Mouse (Mus musculus) lung, adult 18-20 months (tissue): ENCODE data around the gene A830018L16Rik.
A peak's percentile ranks its signal among the peaks of the same experiment; 100 is the strongest.
"Not testable (repeated sequence)": the region's sequence is repeated elsewhere in the genome, so short reads cannot be mapped to it uniquely, and the experiment has no call there.

Experiments
- DNase-seq, 2 experiments: peaks; one replicate each; pipeline ENCODE4 v3.0.0; 2022; ENCODE audit warnings: mixed read lengths in 2 of 2

The A830018L16Rik gene

DNA sequence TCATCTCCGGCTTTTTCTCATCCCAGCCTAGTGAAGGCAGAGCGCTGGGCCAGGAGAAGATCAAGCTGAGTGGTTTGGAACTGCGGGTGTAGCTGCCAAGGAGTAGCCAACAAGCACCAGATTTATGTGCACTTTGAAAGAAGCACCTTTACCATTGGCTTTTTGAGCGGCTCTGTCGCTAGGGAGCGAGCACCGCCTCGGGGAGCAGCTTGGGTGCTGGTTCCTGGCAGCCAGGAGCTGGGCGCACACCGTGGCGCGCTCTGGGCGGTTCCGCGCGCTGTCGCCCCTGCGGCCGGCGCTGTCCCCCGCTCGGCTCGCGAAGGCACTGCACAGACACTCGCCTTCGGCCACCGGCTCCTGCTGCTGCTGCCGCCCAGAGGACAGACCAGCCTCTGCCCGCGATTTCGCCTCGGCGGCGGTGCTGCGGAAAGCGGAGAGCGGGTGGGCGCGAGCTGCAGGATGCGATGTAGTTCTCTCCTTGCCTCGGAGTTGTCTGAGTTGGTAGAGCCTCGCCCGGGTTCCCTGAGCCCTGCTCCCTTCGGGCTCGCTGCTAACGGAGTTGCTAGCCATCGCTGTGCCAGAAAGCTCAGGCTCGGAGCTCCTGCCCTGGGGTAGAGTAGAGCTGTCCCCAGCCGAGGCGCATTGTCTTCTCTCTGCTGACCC is at the start of gene A830018L16Rik:
Gene A830018L16Rik (plus strand): TSS at position 212 of the 663 bp plus-strand sequence.
- peak; percentile 7 to 42 for DNase-seq

DNA sequence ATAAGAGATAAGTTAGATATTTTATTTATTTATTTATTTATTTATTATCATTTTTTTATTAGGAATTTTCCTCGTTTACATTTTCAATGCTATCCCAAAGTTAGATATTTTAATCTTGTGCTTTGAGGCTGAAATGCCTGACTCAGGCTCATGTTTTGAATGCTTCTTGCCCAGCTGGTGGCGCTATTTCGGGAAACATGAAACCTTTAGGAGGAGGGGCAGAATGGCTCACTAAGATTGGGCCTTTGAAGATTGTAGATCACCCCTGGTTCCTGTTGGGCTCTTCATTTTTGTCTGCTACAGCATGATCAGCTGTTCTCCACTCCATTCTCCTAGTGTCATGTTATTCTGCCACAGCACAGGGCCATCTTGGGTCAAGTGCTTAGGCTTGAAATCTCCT is 28.1 kb upstream of the A830018L16Rik start:
- DNase-seq = no peak

DNA sequence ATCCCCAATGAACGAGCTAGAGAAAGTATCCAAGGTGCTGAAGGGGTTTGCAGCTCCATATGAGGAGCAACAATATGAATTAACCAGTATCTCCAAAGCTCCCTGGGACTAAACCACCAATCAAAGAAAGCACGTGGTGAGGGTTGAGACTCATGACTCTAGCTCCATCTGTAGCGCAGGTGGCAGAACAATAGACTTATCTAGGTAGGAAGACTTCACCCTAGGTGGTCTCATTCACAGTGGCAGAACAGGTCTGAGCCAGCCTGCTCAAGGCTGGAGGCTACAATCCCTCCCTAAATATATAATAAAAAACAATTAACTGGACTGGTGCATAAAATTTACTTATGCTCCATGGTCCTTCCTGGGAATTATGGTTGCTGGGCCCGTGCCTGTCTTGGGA is 18.5 kb upstream of the A830018L16Rik start:
- no peak for DNase-seq

DNA sequence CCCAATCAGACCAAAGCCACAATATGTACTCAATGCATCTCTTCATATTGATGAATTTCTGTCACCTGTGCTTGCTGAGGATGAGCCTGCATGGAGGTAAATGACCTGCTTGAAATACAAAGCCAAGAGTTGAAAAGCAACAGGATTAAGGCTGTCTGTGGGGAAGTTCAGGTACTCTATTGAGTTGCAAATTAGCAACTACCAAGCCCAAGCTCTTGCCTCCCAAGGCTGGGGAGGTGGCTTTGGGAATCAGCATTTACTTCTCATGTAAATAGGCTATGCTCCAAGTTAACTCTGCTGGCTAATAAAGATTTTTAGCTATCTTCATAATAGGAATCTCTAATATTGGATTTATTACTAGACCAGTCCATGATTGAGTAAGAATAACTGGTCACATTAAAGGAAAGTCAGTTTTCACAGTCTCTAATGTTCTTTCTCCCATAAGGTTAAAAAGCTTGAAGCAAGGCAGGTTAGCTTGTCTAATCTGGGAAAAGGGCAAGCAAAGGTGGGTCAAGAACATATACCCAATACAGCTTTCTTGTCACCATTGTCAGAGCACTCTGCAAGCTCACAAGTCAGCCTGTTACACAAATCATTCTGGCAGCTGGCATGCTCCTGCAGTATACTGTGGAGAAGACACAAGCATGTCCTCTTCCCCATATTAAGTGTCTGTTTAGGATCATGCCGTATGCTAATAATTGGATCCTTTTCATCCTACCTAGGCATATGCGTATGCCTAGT is 17.7 kb upstream of the A830018L16Rik start:
- DNase-seq = no peak

DNA sequence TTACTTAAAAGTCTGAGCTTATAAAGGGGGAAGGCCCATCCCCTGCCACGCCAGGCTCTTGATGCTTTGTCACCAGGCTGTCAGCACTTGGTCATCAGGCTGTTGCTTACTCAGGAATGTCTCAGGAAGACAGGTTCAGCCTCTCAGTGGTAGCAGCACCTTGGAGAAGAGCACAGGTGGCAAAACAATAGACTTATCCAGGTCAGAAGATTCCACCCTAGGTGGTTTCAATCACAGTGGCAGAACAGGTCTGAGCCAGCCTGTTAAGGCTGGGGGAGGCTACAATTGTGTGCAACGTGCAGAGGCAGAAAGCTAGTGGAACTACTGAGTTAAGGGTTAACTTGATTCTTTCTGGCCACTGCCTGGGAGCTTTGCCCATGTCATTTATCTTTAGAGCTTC is 12.7 kb upstream of the A830018L16Rik start:
- DNase-seq = no peak

DNA sequence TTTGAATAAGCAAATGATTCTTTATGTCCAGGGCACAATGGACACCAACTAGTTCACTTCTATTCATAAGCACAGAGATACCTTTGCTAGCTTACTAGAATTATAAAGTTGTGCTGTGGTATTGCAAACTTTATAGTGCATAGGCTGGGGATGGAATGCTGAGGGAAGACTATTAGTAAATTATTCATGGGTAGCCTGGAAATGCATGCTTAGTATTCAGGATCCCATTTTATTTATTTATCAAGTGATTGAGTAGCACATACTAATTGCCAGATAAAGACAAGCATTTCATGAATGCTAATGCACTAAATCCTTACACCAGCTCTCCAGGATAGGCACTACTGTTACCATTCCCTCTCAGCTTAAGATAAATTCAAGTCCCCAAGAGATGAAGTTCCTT is 8.4 kb upstream of the A830018L16Rik start:
- no peak for DNase-seq

DNA sequence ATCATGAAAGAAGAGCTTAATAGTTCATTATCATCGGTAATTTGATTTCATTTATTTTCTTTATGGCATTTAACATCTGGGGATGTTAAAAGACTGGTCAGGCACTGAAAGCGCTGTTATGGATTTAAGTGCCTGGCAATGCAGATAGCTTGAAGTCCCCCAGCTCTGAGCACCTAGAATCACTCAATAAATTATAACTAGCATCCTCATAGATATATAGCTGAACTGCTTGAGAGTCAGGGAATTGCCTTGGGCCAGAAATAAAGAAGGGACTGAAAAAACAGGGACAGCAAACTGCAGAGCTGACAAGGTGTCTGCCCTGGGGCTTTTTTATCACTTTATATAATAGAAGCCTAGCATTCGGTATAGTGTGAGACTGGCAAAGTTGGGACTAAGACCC is 7.9 kb upstream of the A830018L16Rik start:
- DNase-seq = no peak

DNA sequence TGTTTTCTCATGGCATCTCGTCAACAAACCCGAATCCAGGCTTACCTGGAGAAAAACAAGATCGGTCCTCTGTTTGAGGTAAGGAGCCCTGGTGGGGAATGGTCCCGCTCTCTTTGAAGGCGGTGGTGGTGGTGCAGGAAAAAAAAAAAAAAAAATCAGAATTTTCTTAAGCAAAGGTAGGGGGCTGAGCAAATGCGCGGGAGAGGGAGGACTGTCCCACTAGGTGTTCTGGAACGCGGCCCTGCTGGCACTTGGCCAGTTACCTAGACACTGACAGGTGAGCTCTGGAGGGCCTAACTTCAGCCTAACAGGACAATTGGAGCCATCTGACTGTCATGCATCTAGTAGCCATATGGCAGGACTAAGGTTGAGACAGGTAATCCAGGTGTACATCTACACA is 655 bp downstream of the A830018L16Rik start:
- no peak for DNase-seq

DNA sequence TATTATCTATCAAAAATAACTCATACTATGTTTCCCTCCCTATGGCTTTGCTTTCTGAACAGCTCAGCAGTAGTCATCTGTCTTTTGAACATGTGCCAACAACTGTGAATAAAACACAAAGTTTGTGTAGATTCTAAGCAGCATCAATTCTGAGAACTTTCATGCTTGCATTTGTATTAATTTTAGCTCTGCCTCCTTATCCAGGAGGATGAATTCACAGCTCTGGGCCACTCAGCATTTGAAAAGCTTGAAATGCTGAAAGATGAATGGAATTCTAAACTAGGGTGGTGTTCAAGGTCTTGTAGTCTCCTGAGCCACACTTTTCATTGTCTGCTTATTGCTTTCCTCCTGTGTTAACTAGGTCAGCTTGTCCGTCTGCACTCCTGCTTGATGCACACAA is 13.4 kb downstream of the A830018L16Rik start:
- DNase-seq = no peak

DNA sequence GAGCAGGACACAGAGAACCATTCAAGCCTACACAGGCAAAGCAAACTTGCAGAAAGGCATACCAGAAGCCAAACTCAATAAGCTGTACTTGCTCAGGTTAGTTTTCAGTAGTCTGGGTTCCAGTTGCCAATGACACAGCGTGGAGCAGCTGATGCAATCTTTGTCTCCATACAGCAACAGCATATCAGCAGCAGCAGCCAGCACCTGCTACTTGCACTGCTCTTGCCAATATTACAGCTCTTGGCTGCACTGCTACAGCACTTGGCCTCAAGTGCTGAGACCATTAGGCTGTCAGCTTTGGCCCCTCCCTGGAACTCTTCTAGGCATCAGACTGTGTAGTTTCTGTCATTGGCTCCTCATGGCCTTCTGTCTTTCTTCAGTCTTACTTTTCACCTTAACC is 44.4 kb downstream of the A830018L16Rik start:
- DNase-seq = peak; percentile 5 to 32

DNA sequence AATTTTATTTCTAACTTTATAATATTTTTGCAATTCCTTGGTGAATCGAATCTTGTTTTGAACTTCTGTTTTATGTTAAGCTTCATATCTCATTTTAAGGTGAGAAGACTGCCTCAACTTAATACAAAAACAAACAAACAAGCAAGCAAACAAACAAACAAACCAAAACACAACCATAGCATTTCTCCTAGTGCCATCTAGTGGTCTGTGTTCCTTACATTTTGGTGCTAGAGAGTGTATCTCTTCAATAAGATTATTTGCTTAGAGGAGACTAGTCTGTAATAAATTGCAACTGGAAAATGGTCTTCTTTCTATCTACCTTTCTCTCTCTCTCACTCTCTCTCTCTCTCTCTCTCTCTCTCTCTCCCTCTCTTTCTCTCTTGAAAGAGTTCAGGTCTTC is 52.4 kb downstream of the A830018L16Rik start:
- DNase-seq = no peak

DNA sequence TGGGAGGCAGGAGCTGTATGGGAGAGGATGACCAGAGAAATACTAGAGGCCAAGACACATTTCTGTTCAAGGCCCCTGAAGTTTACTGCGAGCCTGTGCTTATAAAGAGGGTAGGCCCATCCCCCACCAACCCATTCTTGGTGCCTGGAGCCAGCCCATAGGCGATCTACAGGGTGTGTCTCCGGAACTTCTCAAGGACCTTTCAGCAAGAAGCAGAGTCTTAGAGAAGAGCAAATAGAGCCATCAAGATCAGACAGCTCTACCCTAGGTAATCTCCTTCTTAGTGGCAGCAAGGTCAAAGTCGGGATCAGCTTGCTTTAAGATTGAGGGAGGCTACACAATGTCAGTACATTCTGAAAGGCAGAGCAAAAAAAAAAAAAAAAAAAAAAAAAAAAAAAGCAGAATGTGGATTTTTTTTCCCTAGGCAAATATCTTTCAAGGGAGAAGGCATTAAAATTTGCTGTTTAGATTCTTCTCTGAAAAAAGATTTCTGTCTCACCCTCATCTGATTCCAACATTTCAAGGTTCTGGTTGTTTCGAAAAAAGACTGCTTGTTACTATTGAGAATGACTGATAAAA is 53.2 kb downstream of the A830018L16Rik start:
- no peak for DNase-seq

DNA sequence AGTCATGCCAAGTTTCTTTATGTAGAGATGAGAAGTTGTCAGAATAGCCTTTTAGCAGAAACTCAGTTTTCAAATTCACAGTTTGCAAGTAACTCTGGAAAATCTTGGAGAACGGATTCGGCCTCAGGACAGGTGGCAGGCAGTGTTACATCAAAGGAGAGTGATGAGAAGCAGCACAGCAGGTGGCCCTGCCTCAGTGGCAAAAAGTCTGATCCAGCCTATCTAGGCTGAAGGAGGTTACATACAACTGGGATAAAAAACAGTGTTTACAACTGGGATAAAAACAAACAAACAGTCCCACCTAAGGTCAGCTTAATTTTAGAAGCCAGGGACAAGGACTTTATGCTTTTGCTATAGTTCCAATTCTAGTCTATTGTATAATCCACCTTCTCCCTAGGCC is 79.0 kb downstream of the A830018L16Rik start:
- no peak for DNase-seq

DNA sequence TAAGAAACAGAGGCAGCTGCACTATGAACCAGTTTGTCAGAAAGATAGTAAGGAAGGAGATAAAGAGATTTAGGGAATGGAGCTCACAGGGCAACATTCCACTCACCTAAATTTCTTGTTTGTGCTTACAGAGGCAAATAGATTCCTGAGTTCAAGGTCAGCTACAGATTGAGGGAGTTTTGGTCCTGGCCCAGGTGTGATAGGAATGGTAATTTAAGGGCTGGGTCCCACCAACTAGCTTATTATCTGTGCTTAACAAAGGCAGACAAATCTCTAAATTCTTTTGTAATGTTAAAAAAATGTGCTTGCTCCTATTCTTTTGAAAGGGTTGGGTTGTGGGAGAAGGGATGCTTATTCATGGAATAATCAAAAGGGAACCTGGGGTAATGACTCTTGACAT is 87.7 kb downstream of the A830018L16Rik start:
- no peak for DNase-seq

DNA sequence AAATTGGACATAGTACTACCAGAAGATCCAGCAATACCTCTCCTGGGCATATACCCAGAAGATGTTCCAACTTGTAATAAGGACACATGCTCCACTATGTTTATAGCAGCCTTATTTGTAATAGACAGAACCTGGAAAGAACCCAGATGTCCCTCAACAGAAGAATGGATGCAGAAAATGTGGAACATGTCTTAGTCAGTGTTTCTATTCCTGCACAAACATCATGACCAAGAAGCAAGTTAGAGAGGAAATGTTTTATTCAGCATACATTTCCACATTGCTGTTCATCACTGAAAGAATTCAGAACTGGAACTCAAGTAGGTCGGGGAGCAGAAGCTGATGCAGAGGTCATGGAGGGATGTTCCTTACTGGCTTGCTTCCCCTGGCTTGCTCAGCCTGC is 135.9 kb downstream of the A830018L16Rik start:
- not testable (repeated sequence) for DNase-seq

DNA sequence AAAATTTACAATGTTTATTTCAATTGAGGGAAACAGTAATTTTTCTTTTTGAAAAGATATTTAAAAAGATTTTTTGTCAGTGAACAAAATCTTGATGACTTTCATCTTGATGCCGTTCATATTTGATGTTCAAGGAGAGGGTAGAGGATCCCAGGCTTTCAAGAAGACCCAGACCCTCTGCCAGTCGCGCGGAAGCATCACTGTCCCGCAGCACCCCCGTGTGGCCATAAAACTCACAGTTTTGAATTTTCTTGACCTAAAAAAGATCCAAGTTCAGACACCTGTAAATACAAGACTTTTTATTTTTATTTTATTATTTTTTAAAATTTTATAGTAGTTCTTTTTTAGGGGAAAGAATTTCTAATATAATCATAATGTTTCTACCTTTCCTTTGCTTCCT is 151.4 kb downstream of the A830018L16Rik start:
- DNase-seq = no peak

DNA sequence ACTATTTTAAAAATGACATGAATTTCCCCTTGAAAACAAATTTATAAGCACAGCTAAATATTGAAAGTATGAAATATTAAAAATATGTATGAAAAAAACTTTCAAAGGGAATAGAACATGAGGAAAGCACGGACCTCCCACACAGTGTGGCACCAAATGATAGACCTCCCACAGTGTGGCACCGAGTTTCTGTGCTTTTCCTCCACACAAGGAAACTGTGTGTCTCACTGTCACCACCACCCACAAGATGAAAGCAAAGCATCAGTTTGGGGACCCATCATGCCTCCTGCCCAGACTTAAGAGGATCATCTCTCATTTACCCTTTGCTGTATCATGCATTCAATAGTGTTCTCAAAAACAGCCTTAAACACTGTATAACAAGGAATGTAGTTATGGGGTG is 152.8 kb downstream of the A830018L16Rik start:
- no peak for DNase-seq

DNA sequence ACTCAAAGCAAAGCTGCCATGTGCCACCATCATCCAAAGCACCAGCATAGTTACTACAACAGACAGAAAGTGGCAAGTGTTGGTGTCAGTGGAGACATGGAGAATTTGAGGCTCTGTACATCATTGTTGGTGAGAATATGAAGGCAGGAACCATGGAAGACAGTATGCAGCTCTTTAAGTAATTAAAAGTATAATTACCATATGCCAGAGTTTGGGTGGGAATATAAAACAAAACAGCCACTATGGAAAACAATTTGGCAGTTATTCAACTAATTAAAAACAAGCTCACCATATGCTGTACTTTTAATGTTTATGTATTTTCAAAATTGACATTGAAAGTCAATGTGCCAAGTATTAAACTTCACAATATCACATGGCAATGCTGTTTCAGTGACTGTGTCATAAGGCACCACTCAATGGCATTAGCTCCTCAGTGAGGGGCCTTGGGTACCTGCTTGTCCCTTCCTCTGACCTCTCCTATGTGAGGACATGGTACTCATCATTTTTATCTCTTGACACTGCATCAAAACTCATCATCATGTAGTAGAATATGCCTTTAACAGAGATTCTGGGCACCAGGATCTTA is 153.5 kb downstream of the A830018L16Rik start:
- DNase-seq = no peak

DNA sequence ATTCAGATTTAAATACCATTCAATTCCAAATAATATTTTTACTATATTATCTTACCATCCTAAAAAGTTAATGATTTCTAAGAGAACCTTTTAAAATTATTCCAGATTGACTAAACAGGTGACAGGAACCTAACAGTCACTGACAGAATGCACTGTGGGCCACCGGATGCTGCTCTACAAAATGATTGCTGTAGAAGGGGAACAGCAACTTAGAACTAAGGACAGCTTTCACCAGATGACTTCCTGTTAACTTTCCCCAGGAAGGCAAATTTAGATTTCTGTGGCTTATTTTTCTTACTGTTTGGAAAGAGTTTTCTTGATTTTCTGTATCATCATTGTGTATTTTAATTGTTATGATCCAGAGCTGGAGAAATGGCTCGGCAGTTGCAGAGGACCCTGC is 156.4 kb downstream of the A830018L16Rik start:
- no peak for DNase-seq

DNA sequence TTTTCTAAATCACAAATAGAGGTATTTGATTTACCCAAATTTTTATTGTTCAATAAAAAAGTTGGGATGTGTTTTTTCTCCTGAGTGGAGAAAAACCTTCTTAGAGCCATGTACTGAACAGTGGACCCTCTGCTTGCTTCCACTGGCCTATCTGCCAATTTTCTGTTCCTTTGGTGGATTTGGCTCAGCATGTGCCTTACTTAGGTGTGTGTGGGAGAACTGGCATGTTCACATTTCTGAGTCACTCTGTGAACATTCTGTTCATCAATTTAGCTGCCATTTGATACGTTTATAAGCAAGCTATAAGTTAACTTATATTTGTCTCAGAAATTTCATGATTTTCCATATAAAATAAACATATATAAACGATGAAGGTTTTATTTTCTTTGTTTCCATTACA is 159.6 kb downstream of the A830018L16Rik start:
- DNase-seq = no peak

DNA sequence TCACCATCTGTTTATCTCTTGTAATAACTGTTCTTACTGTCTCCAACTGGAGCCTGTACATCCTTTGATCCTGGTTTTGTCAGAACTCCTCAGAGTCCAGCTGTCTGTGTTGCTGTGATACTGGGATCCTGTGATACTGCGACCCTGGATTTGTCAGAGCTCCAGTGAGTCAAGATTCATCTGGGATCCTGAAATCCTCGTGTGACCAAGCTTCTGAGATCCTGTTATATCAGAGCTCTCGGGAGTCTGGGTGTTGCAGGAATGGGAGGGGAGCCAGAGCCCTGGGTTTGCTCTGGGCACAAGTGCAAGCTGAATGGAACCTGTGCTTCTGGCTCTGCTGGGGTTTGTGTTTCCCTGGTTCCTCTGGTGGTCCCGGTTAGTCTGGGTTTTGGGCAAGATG is 166.1 kb downstream of the A830018L16Rik start:
- no peak for DNase-seq

DNA sequence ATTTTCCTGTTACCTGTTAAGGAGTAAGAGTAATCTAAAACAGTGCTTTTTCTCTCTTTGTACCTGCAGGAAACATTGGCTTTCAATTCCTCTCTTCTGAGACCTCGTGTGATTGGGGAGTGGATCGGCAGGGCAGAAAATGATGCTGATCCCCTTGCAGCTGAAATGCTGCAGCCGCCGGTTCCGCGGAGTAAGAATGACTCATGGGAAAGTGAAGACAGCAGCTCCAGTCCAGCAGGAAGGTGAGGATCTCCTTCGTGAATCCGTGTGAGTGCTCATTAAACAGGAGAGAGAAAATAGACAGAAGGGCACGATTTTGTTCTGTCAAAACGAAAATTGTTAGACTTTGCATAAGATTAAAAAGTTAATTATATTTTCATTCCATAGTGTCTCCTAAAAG is 174.4 kb downstream of the A830018L16Rik start:
- no peak for DNase-seq

DNA sequence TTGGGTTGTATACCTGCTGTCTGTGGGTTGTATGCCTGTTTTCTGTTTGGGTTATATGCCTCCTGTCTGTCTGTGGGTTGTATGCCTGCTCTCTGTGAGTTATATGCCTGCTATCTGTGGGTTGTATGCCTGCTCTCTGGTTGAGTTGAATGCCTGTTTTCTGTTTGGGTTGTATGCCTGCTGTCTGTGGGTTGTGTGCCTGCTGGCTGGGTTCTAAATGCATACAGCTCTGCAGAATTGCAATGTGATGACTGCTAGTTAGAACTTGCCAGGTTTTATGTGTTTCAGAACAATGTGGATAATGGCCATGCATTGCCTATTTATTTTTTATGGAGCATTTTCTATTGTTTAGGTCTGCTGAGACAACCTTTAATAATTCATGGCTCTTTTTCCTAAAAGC is 236.2 kb downstream of the A830018L16Rik start:
- no peak for DNase-seq

DNA sequence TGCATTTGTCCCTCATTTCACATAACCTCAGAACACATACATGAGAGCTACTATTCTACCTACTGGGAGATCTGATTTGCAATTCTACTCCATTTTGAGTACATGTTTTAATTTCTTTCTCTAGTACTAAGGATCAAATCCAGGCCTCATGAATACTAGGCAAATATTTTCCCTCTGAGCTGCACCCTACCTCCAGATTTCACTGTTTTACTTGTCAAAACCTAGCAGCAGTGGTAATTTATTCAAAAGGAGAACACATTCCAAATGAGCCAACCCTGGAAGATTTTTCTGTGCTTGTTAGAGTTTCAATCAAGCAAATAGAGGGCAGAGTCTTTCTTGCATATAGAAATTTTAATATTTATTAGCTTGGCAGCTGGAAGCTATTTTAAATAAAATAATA is 238.9 kb downstream of the A830018L16Rik start:
- no peak for DNase-seq
